Mouse (Mus musculus): ENCODE measurements around the gene Kcnk3. TPM values are rescaled to one million over a fixed set of nuclear protein-coding genes. Genes with fewer than 3 reads are reported as not detected.

Gene Kcnk3
- polyA plus RNA-seq (2014; fragmentation: Nextera tagmentation; extraction: Ambion mirVana), result 0.65 and 0.66 TPM in 2 replicates

DNA sequence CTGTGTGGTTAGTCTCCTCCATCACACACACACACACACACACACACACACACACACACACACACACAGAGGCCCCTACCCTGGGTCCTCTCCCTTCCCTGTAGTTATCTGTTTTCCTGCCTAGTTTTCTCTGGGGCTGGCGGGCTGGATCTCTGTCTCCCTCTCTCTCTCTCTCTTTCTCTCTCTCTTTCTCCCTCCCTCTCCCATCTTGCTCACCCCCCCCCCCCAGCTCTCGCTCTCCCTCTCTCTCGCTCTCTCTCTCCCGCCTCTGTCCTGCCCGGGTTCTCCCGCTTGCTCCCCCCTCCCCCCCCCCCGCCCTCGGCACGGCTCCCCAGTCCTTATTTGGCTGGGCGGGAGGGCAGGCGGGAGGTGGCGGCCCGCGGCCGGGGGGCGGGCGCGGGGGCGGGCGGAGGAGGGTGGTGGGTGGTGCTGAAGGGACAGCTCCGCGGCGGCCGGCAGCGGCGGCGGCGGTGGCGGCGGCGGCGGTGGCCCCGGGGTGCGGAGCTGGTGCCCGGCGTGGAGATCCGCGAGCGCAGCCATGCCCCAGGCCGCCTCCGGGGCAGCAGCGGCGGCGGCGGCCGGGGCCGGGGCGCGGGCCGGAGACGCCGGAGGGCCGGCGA lies at the start of gene Kcnk3:
Gene Kcnk3 (plus strand): TSS at position 490 of the 620 bp plus-strand sequence.
- WGBS, result 0% methylated on average over 15 of the region's 54 CpGs
- H3K4me1 ChIP-seq (replicated peaks; ENCODE audit: control insufficient read depth, insufficient read depth, low read length), result peaks cover 7% of the 10 kb centered on the region
- DNase-seq (ENCODE audit: low spot score) (peak; percentile 74), ATAC-seq (ENCODE audit: low FRiP score) (peak; percentile 63)
- peaks cover 24% of the 10 kb centered on the region for H3K27me3 ChIP-seq (ENCODE audit: control insufficient read depth, insufficient read depth, low read length)
- H3K4me3 ChIP-seq (ENCODE audit: low read depth, low read length), result peak within 1 kb of the TSS; percentile 48
- H3K9me3 ChIP-seq (ENCODE audit: control insufficient read depth, low read length), result no peaks in the 10 kb centered on the region
- H3K4me2 ChIP-seq (replicated peaks; ENCODE audit: low read depth, low read length), result peak within 1 kb of the TSS; percentile 99
- H3K9ac ChIP-seq (ENCODE audit: low read depth, low read length), result peak within 1 kb of the TSS; percentile 53
- no peak within 1 kb of the TSS for H3K27ac ChIP-seq (ENCODE audit: low read depth, low read length)
- no peaks in the 10 kb centered on the region for H3K36me3 ChIP-seq (ENCODE audit: control insufficient read depth, insufficient read depth, low read length)

DNA sequence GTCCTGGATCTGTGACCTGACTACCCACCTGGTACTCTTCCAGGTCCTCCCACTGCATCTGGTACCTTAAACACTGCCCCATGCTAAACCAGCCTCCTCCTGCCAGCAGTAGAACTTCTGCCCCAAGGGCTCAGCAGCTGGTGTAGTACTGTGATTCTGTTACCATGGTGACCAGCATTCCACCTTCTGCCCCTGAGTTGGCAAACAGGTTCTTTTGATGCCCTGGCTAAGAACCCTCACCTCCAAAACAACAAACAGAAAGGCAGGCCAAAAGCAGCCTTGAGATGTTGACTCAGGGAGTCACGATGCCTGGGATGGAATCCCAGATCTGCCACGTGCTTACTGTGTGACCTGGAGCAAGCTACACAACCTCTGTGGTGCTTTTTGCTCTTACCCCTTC lies 42.3 kb upstream of the Kcnk3 start, which contains the start of gene Cib4:
Gene Cib4 (minus strand): TSS at position 139 of the 400 bp plus-strand sequence.
- Histone ChIP-seq H3K9ac (ENCODE audit: low read depth, low read length) (no peak within 1 kb of the TSS), H3K36me3 (ENCODE audit: control insufficient read depth, insufficient read depth, low read length) (no peaks in the 10 kb centered on the region), H3K9me3 (ENCODE audit: control insufficient read depth, low read length) (no peaks in the 10 kb centered on the region), H3K27me3 (ENCODE audit: control insufficient read depth, insufficient read depth, low read length) (no peaks in the 10 kb centered on the region), H3K4me3 (ENCODE audit: low read depth, low read length) (no peak within 1 kb of the TSS), H3K27ac (ENCODE audit: low read depth, low read length) (no peak within 1 kb of the TSS), H3K4me2 (replicated peaks; ENCODE audit: low read depth, low read length) (no peak within 1 kb of the TSS), H3K4me1 (replicated peaks; ENCODE audit: control insufficient read depth, insufficient read depth, low read length) (no peaks in the 10 kb centered on the region)
- 52% methylated on average over 2 of the region's 2 CpGs for WGBS
- no peak for DNase-seq (ENCODE audit: low spot score)
- no peak for ATAC-seq (ENCODE audit: low FRiP score)

GRCm38 (mm10) chr5:30548681-30549080 lies 39.3 kb upstream of the Kcnk3 start:
- DNase-seq (ENCODE audit: low spot score) (no peak), ATAC-seq (ENCODE audit: low FRiP score) (no peak)
- Histone ChIP-seq H3K4me3 (ENCODE audit: low read depth, low read length) (no peak overlapping the region), H3K4me2 (replicated peaks; ENCODE audit: low read depth, low read length) (no peak overlapping the region), H3K9ac (ENCODE audit: low read depth, low read length) (no peak overlapping the region), H3K27me3 (ENCODE audit: control insufficient read depth, insufficient read depth, low read length) (no peaks in the 10 kb centered on the region), H3K27ac (ENCODE audit: low read depth, low read length) (no peak overlapping the region), H3K9me3 (ENCODE audit: control insufficient read depth, low read length) (no peaks in the 10 kb centered on the region), H3K4me1 (replicated peaks; ENCODE audit: control insufficient read depth, insufficient read depth, low read length) (no peaks in the 10 kb centered on the region), H3K36me3 (ENCODE audit: control insufficient read depth, insufficient read depth, low read length) (no peaks in the 10 kb centered on the region)
- WGBS, result 65% methylated on average over 2 of the region's 2 CpGs

DNA sequence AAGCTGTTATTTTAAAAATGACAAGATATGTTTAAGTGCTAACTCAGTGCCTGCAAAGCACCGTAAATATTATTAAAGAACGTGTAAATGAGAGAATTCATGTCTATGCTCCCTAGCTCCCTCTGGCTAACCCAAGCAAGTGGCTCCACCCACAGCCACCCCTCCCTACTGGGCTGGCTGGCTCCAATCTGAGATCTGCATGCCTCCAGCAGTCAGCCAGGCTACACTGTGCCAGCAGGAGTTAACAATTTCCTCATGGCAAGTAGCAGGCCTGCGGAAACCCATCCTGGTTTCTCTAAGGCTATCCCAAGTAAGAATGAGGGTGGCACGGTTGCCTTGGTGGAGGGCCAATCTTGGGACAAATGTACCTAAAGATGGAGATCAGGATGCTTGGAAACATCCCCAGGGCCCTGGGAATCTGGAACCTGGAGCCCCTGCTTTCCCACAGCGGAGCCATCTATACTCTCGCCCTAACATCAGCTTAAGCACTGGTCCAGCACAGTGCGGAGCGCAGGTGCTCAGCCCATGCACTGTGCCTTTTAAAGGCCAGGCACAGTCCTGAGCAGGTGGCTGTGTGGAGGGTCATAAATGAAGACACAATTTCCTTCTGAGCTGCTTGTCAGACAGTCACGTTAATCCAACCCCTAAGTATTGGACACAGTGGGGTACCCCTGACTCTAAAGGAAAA lies 37.5 kb upstream of the Kcnk3 start:
- DNase-seq (ENCODE audit: low spot score) (no peak), ATAC-seq (ENCODE audit: low FRiP score) (no peak)
- Histone ChIP-seq H3K27ac (ENCODE audit: low read depth, low read length) (no peak overlapping the region), H3K36me3 (ENCODE audit: control insufficient read depth, insufficient read depth, low read length) (no peaks in the 10 kb centered on the region), H3K9me3 (ENCODE audit: control insufficient read depth, low read length) (no peaks in the 10 kb centered on the region), H3K4me1 (replicated peaks; ENCODE audit: control insufficient read depth, insufficient read depth, low read length) (no peaks in the 10 kb centered on the region), H3K4me2 (replicated peaks; ENCODE audit: low read depth, low read length) (no peak overlapping the region), H3K4me3 (ENCODE audit: low read depth, low read length) (no peak overlapping the region), H3K9ac (ENCODE audit: low read depth, low read length) (no peak overlapping the region), H3K27me3 (ENCODE audit: control insufficient read depth, insufficient read depth, low read length) (no peaks in the 10 kb centered on the region)
- 67% methylated on average over 9 of the region's 9 CpGs for WGBS

GRCm38 (mm10) chr5:30551022-30551638 lies 36.8 kb upstream of the Kcnk3 start:
- DNase-seq (ENCODE audit: low spot score) (no peak), ATAC-seq (ENCODE audit: low FRiP score) (no peak)
- Histone ChIP-seq H3K27ac (ENCODE audit: low read depth, low read length) (no peak overlapping the region), H3K36me3 (ENCODE audit: control insufficient read depth, insufficient read depth, low read length) (no peaks in the 10 kb centered on the region), H3K4me1 (replicated peaks; ENCODE audit: control insufficient read depth, insufficient read depth, low read length) (no peaks in the 10 kb centered on the region), H3K4me3 (ENCODE audit: low read depth, low read length) (no peak overlapping the region), H3K9ac (ENCODE audit: low read depth, low read length) (no peak overlapping the region), H3K9me3 (ENCODE audit: control insufficient read depth, low read length) (no peaks in the 10 kb centered on the region), H3K4me2 (replicated peaks; ENCODE audit: low read depth, low read length) (no peak overlapping the region), H3K27me3 (ENCODE audit: control insufficient read depth, insufficient read depth, low read length) (no peaks in the 10 kb centered on the region)
- WGBS, result 80% methylated on average over 8 of the region's 8 CpGs

DNA sequence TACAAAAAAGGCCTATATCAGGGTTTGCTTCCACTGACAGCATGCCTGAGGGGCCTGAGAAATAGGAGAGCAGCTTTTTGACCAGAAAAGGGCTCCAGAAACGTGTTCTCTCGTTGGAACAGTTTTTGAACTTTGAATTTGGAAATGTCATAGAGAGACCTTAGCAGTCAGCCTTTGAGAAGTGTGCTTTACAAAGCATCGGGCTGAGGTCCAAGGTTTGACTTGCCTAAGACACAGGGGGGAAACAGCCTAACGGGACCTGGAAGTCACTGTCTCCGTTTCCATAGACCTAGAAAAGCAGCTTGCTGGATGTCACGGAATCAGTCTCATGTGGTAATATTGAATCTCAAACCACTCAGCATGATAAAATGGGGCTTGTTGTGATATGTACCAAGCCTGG lies 36.0 kb upstream of the Kcnk3 start:
- Histone ChIP-seq H3K9ac (ENCODE audit: low read depth, low read length) (no peak overlapping the region), H3K4me2 (replicated peaks; ENCODE audit: low read depth, low read length) (no peak overlapping the region), H3K36me3 (ENCODE audit: control insufficient read depth, insufficient read depth, low read length) (no peaks in the 10 kb centered on the region), H3K9me3 (ENCODE audit: control insufficient read depth, low read length) (no peaks in the 10 kb centered on the region), H3K4me1 (replicated peaks; ENCODE audit: control insufficient read depth, insufficient read depth, low read length) (no peaks in the 10 kb centered on the region), H3K27me3 (ENCODE audit: control insufficient read depth, insufficient read depth, low read length) (no peaks in the 10 kb centered on the region), H3K27ac (ENCODE audit: low read depth, low read length) (no peak overlapping the region), H3K4me3 (ENCODE audit: low read depth, low read length) (no peak overlapping the region)
- WGBS, result 88% methylated on average over 6 of the region's 6 CpGs
- ATAC-seq (ENCODE audit: low FRiP score), result no peak
- DNase-seq (ENCODE audit: low spot score), result no peak

- Histone ChIP-seq H3K4me1 (replicated peaks; ENCODE audit: control insufficient read depth, insufficient read depth, low read length) (no peaks in the 10 kb centered on the region), H3K27me3 (ENCODE audit: control insufficient read depth, insufficient read depth, low read length) (no peaks in the 10 kb centered on the region), H3K9me3 (ENCODE audit: control insufficient read depth, low read length) (no peaks in the 10 kb centered on the region), H3K4me3 (ENCODE audit: low read depth, low read length) (no peak overlapping the region), H3K4me2 (replicated peaks; ENCODE audit: low read depth, low read length) (no peak overlapping the region), H3K9ac (ENCODE audit: low read depth, low read length) (no peak overlapping the region), H3K36me3 (ENCODE audit: control insufficient read depth, insufficient read depth, low read length) (no peaks in the 10 kb centered on the region), H3K27ac (ENCODE audit: low read depth, low read length) (no peak overlapping the region)
- 95% methylated on average over 13 of the region's 13 CpGs for WGBS
- ATAC-seq (ENCODE audit: low FRiP score) (no peak), DNase-seq (ENCODE audit: low spot score) (no peak)
These were observed 34.0 kb upstream of the Kcnk3 start for GRCm38 (mm10) chr5:30553936-30554335.

- ATAC-seq (ENCODE audit: low FRiP score) (no peak), DNase-seq (ENCODE audit: low spot score) (no peak)
- no peak overlapping the region for H3K4me2 ChIP-seq (replicated peaks; ENCODE audit: low read depth, low read length)
- H3K36me3 ChIP-seq (ENCODE audit: control insufficient read depth, insufficient read depth, low read length), result no peaks in the 10 kb centered on the region
- no peaks in the 10 kb centered on the region for H3K27me3 ChIP-seq (ENCODE audit: control insufficient read depth, insufficient read depth, low read length)
- H3K9me3 ChIP-seq (ENCODE audit: control insufficient read depth, low read length), result no peaks in the 10 kb centered on the region
- H3K4me1 ChIP-seq (replicated peaks; ENCODE audit: control insufficient read depth, insufficient read depth, low read length), result no peaks in the 10 kb centered on the region
- H3K27ac ChIP-seq (ENCODE audit: low read depth, low read length), result no peak overlapping the region
- H3K9ac ChIP-seq (ENCODE audit: low read depth, low read length), result no peak overlapping the region
- 80% methylated on average over 8 of the region's 8 CpGs for WGBS
- no peak overlapping the region for H3K4me3 ChIP-seq (ENCODE audit: low read depth, low read length)
These were observed 33.0 kb upstream of the Kcnk3 start for GRCm38 (mm10) chr5:30554981-30555380.

Measured in hindbrain, embryonic 11.5 days (tissue).